ENCODE assay signal across 11 mouse cellular contexts in genomic region chr1:75361123-75361522, GRCm38 (mm10). TPM values are rescaled to one million over a fixed set of nuclear protein-coding genes. Genes with fewer than 3 reads are reported as not detected.
DNase-seq lines count a peak whose midpoint lies in the region; ATAC-seq and TF ChIP-seq lines count a peak whose summit lies in the region.
"Had no signal": no experiment of that assay in that cellular context is flagged by ENCODE, and none has a peak within 500 bp of the region (broad histone marks: within the 10 kb centered on the region; RNA-seq: fewer than 3 reads in every experiment).

No protein-coding gene starts in this region.

- intact Hi-C loops in left cerebral cortex, adult 2 months (cut with DNase I) = no loop called here

- no peak for ATAC-seq in heart, embryonic 12.5 days (ENCODE audit: insufficient number of reproducible peaks, low FRiP score)
- ATAC-seq in lung, embryonic 15.5 days (ENCODE audit: borderline replicate concordance, extremely low read depth, low FRiP score, low TSS enrichment) = no peak; the same call in 1 of the 2 replicates
- ATAC-seq in hindbrain, postnatal 0 days = no peak
- ATAC-seq: CD4-positive, CD25-positive, alpha-beta regulatory T cell, adult 4 months had no signal

- TF ChIP-seq CTCF in hindbrain, postnatal 0 days (IDR thresholded peaks at IDR 0.05; ENCODE audit: low read depth) = no peak
- no peak for TF ChIP-seq CTCF in small intestine, adult 2 months (IDR thresholded peaks at IDR 0.05; ENCODE audit: extremely low read depth, insufficient read length, insufficient replicate concordance, low read depth, low read length)
- TF ChIP-seq CTCF in left cerebral cortex, adult 2 months (IDR thresholded peaks at IDR 0.05) = no peak

- WGBS in heart, embryonic 12.5 days = 18% methylated on average over 4 of the region's 4 CpGs
- 35% methylated on average over 4 of the region's 4 CpGs for WGBS in lung, embryonic 15.5 days
- 50% methylated on average over 4 of the region's 4 CpGs for WGBS in hindbrain, postnatal 0 days
- WGBS in small intestine, adult 2 months = 45% methylated on average over 4 of the region's 4 CpGs

- H3K27ac ChIP-seq in heart, embryonic 12.5 days (ENCODE audit: poor library complexity, severe bottlenecking) = peak overlapping the region; percentile 98
- no peak overlapping the region for H3K27ac ChIP-seq in lung, embryonic 15.5 days
- no peak overlapping the region for H3K27ac ChIP-seq in hindbrain, postnatal 0 days
- H3K27ac ChIP-seq in small intestine, adult 2 months (ENCODE audit: insufficient read depth, low read depth, low read length) = no peak overlapping the region
- H3K27ac ChIP-seq in left cerebral cortex, adult 2 months = no peak overlapping the region

- peak overlapping the region; percentile 63 for H3K4me3 ChIP-seq in heart, embryonic 12.5 days
- H3K4me3 ChIP-seq in lung, embryonic 15.5 days = peak overlapping the region; percentile 43
- no peak overlapping the region for H3K4me3 ChIP-seq in hindbrain, postnatal 0 days (ENCODE audit: low read length)
- peak overlapping the region; percentile 43; the same call in 1 of the 2 replicates for H3K4me3 ChIP-seq in small intestine, adult 2 months (ENCODE audit: low read depth, low read length)
- H3K4me3 ChIP-seq in left cerebral cortex, adult 2 months = no peak overlapping the region

- no peak for TF ChIP-seq POLR2A in small intestine, adult 2 months (IDR thresholded peaks at IDR 0.05; ENCODE audit: low read depth, low read length)

- no peaks in the 10 kb centered on the region for H3K9me3 ChIP-seq in heart, embryonic 12.5 days (replicated peaks)
- no peaks in the 10 kb centered on the region for H3K9me3 ChIP-seq in lung, embryonic 15.5 days
- H3K9me3 ChIP-seq in hindbrain, postnatal 0 days (ENCODE audit: low read length) = no peaks in the 10 kb centered on the region

- H3K4me2 ChIP-seq in heart, embryonic 12.5 days = peak overlapping the region; percentile 79
- peak overlapping the region; percentile 83 for H3K4me2 ChIP-seq in lung, embryonic 15.5 days
- peak overlapping the region; percentile 46 for H3K4me2 ChIP-seq in hindbrain, postnatal 0 days (ENCODE audit: low read depth, low read length)

- DNase-seq in heart, adult 8-10 months (ENCODE audit: low spot score) = no peak
- no peak for DNase-seq in lung, postnatal 36 days
- DNase-seq in hindbrain, postnatal 0 days (ENCODE audit: low spot score) = no peak
- no peak for DNase-seq in embryo, embryonic 11 days
- DNase-seq in left cerebral cortex, adult 2 months (ENCODE audit: extremely low spot score in 1 of 2, low spot score in 2 of 2) = no peak
- DNase-seq: gastrocnemius, postnatal 36 days had no signal

- peaks cover 80% of the 10 kb centered on the region for H3K4me1 ChIP-seq in heart, embryonic 12.5 days (replicated peaks)
- peaks cover 22% of the 10 kb centered on the region for H3K4me1 ChIP-seq in lung, embryonic 15.5 days
- peaks cover 13% of the 10 kb centered on the region; the same call in 1 of the 2 replicates for H3K4me1 ChIP-seq in hindbrain, postnatal 0 days (ENCODE audit: insufficient read depth, low read length)
- no peaks in the 10 kb centered on the region for H3K4me1 ChIP-seq in small intestine, adult 2 months (ENCODE audit: control insufficient read depth, insufficient read depth, insufficient read length, low read length)

- H3K9ac ChIP-seq in heart, embryonic 12.5 days = peak overlapping the region; percentile 86
- no peak overlapping the region for H3K9ac ChIP-seq in lung, embryonic 15.5 days
- no peak overlapping the region for H3K9ac ChIP-seq in hindbrain, postnatal 0 days (replicated peaks; ENCODE audit: low read length)

- peaks cover 41% of the 10 kb centered on the region for H3K36me3 ChIP-seq in heart, embryonic 12.5 days
- no peaks in the 10 kb centered on the region for H3K36me3 ChIP-seq in lung, embryonic 15.5 days
- no peaks in the 10 kb centered on the region for H3K36me3 ChIP-seq in hindbrain, postnatal 0 days (ENCODE audit: insufficient read depth, low read length)
- no peaks in the 10 kb centered on the region for H3K36me3 ChIP-seq in small intestine, adult 2 months (ENCODE audit: control insufficient read depth, insufficient read depth, low read length)

- H3K27me3 ChIP-seq in heart, embryonic 12.5 days (replicated peaks) = 0 out of 2 replicates have a peak, but pooled peaks cover 5% of the 10 kb centered on the region
- peaks cover 39% of the 10 kb centered on the region for H3K27me3 ChIP-seq in lung, embryonic 15.5 days
- H3K27me3 ChIP-seq in hindbrain, postnatal 0 days (ENCODE audit: insufficient read depth, low read length) = peaks cover 14% of the 10 kb centered on the region
- H3K27me3 ChIP-seq in small intestine, adult 2 months (ENCODE audit: control insufficient read depth, insufficient read depth, low read length) = peaks cover 13% of the 10 kb centered on the region

RNA-seq across cellular contexts. Expression of gene Des, which starts 1.0 kb away (rescaled TPM):
- 500 and 521 TPM in 2 replicates for polyA plus RNA-seq in heart, embryonic 12.5 days (2016; fragmentation: Nextera tagmentation; extraction: Ambion mirVana)
- 1,000 to 10,000 TPM; 1,263 to 1,551 (median 1,367) TPM for total RNA-seq in heart, adult 8-10 months (2022)
- 57.1 and 59.5 TPM in 2 replicates for polyA plus RNA-seq in lung, embryonic 15.5 days (2015; fragmentation: Nextera tagmentation; extraction: Ambion mirVana)
- total RNA-seq in hindbrain, postnatal 0 days (2014; rRNA removed) = 2.6 and 6.9 TPM in 2 replicates
- 1.2 and 1.6 TPM in 2 replicates for polyA plus RNA-seq in hindbrain, postnatal 0 days (2015; fragmentation: Nextera tagmentation; extraction: Ambion mirVana)
- 152 and 216 TPM in 2 replicates for polyA plus RNA-seq in small intestine, adult 2 months (2012; rRNA removed)
- 1 to 10 TPM in 1 of 2 experiments, under 1 TPM in 1; 0.77 to 1.7 TPM for total RNA-seq in left cerebral cortex, adult 2 months (2021)
- total RNA-seq: megakaryocyte, adult 5-6 weeks had no signal
- polyA plus RNA-seq: CD4-positive, CD25-positive, alpha-beta regulatory T cell, adult 4 months had no signal

RNA-seq across cellular contexts. Expression of gene Speg, which starts 14.0 kb away (rescaled TPM):
- polyA plus RNA-seq in heart, embryonic 12.5 days (2016; fragmentation: Nextera tagmentation; extraction: Ambion mirVana) = 61.5 and 67.4 TPM in 2 replicates
- 100 to 1,000 TPM; 131 to 145 (median 137) TPM for total RNA-seq in heart, adult 8-10 months (2022)
- 41.6 and 42.8 TPM in 2 replicates for polyA plus RNA-seq in lung, embryonic 15.5 days (2015; fragmentation: Nextera tagmentation; extraction: Ambion mirVana)
- 50.4 and 52.7 TPM in 2 replicates for total RNA-seq in hindbrain, postnatal 0 days (2014; rRNA removed)
- polyA plus RNA-seq in hindbrain, postnatal 0 days (2015; fragmentation: Nextera tagmentation; extraction: Ambion mirVana) = 19.2 and 19.9 TPM in 2 replicates
- polyA plus RNA-seq in small intestine, adult 2 months (2012; rRNA removed) = 21.5 and 23.2 TPM in 2 replicates
- 100 to 1,000 TPM; 199 to 215 TPM for total RNA-seq in left cerebral cortex, adult 2 months (2021)

RNA-seq across cellular contexts. Expression of gene Dnpep, which starts 43.3 kb away (rescaled TPM):
- polyA plus RNA-seq in heart, embryonic 12.5 days (2016; fragmentation: Nextera tagmentation; extraction: Ambion mirVana) = 113 TPM in 2 replicates
- total RNA-seq in heart, adult 8-10 months (2022) = 10 to 100 TPM; 85.4 to 89.1 (median 86.9) TPM
- polyA plus RNA-seq in lung, embryonic 15.5 days (2015; fragmentation: Nextera tagmentation; extraction: Ambion mirVana) = 121 and 124 TPM in 2 replicates
- total RNA-seq in hindbrain, postnatal 0 days (2014; rRNA removed) = 143 and 175 TPM in 2 replicates
- 120 and 131 TPM in 2 replicates for polyA plus RNA-seq in hindbrain, postnatal 0 days (2015; fragmentation: Nextera tagmentation; extraction: Ambion mirVana)
- polyA plus RNA-seq in small intestine, adult 2 months (2012; rRNA removed) = 157 and 865 TPM in 2 replicates
- total RNA-seq in left cerebral cortex, adult 2 months (2021) = 10 to 100 TPM; 49.4 to 53.0 TPM

Comparison
In these comparisons a context has a peak if more than half of its experiments do, and no peak if none do; other contexts are left out.
1. H3K4me3 ChIP-seq: peak in heart, embryonic 12.5 days (single experiment), lung, embryonic 15.5 days (single experiment) and small intestine, adult 2 months (single experiment); none in hindbrain, postnatal 0 days (single experiment) and left cerebral cortex, adult 2 months (single experiment).
2. RNA of gene Des, which starts 1.0 kb away (polyA plus RNA-seq): 500 to 521 TPM in heart, embryonic 12.5 days, 152 to 216 TPM in small intestine, adult 2 months and 57.1 to 59.5 TPM in lung, embryonic 15.5 days; 1.2 to 1.6 TPM in hindbrain, postnatal 0 days; every median in the first group is over 10 times any median in the second.
3. Peak in every context shown above with its lines, with median percentiles within 50 percentile points of each other: H3K4me2 ChIP-seq.